Mouse (Mus musculus): ENCODE measurements around the gene 2200002J24Rik.

GRCm38 (mm10) chr7:30649591-30650540 lies 48.9 kb upstream of the 2200002J24Rik start, which contains the start of gene Rbm42:
- TF ChIP-seq CTCF (IDR thresholded peaks at IDR 0.05; ENCODE audit: low read depth) (no peak), EP300 (optimal IDR thresholded peaks at IDR 0.05) (no peak)
